Mouse (Mus musculus): ENCODE results near the gene Rapsn.
"Not testable (repeated sequence)": the region's sequence is repeated elsewhere in the genome, so short reads cannot be mapped to it uniquely, and the experiment has no call there.

Gene Rapsn

GRCm38 (mm10) chr2:91035385-91035784 is at the start of gene Rapsn:
Gene Rapsn, plus strand, starts transcription at chr2:91035620.
- DNase-seq, result peak; percentile 30 to 57

- DNase-seq, result no peak
Measured at GRCm38 (mm10) chr2:90986055-90986454, 49.4 kb upstream of the Rapsn start.

GRCm38 (mm10) chr2:91008536-91008935 is 26.9 kb upstream of the Rapsn start:
- DNase-seq, result no peak

- no peak for DNase-seq
Measured at GRCm38 (mm10) chr2:91013881-91014280, 21.5 kb upstream of the Rapsn start.

- DNase-seq, result no peak
Measured at GRCm38 (mm10) chr2:91015386-91015785, 20.0 kb upstream of the Rapsn start.

- no peak for DNase-seq
Measured at GRCm38 (mm10) chr2:91018061-91018788, 17.2 kb upstream of the Rapsn start.

- no peak for DNase-seq
Measured at GRCm38 (mm10) chr2:91019911-91020310, 15.5 kb upstream of the Rapsn start.

- not testable (repeated sequence) for DNase-seq
Measured at GRCm38 (mm10) chr2:91022266-91022665, 13.2 kb upstream of the Rapsn start.

- DNase-seq, result no peak
Measured at GRCm38 (mm10) chr2:91023131-91023530, 12.3 kb upstream of the Rapsn start.

- no peak for DNase-seq
Measured at GRCm38 (mm10) chr2:91023956-91024355, 11.5 kb upstream of the Rapsn start.

- DNase-seq, result no peak
Measured at GRCm38 (mm10) chr2:91025081-91025516, 10.3 kb upstream of the Rapsn start.

GRCm38 (mm10) chr2:91026491-91026890 is 8.9 kb upstream of the Rapsn start:
- no peak for DNase-seq

GRCm38 (mm10) chr2:91027391-91028214 is 7.8 kb upstream of the Rapsn start:
- no peak for DNase-seq

- no peak for DNase-seq
Measured at GRCm38 (mm10) chr2:91031216-91031615, 4.2 kb upstream of the Rapsn start.

- no peak for DNase-seq
Measured at GRCm38 (mm10) chr2:91033000-91033399, 2.4 kb upstream of the Rapsn start.

- DNase-seq, result no peak
Measured at GRCm38 (mm10) chr2:91041786-91042185, 6.4 kb downstream of the Rapsn start.

GRCm38 (mm10) chr2:91042651-91043398 is 7.4 kb downstream of the Rapsn start:
- no peak for DNase-seq

GRCm38 (mm10) chr2:91044727-91045126 is 9.3 kb downstream of the Rapsn start:
- DNase-seq, result no peak

- not testable (repeated sequence) for DNase-seq
Measured at GRCm38 (mm10) chr2:91045805-91046204, 10.4 kb downstream of the Rapsn start.

- no peak for DNase-seq
Measured at GRCm38 (mm10) chr2:91047359-91047758, 11.9 kb downstream of the Rapsn start.

- DNase-seq, result no peak
Measured at GRCm38 (mm10) chr2:91051917-91052316, 16.5 kb downstream of the Rapsn start.

GRCm38 (mm10) chr2:91052752-91053151 is 17.3 kb downstream of the Rapsn start:
- DNase-seq, result no peak

Measured in lung, postnatal 4 days (tissue).